Mouse (Mus musculus) bone marrow, adult 2 months (tissue): ENCODE measurements at regions not wholly inside any gene's neighbourhood (a gene's known extent, or its start where the extent isn't known, plus 50 kb on each side); places are given as distances from the start of the nearest gene placed in this dataset.

Experiments used
- CTCF ChIP-seq: fragments of 200-500 bp; IDR thresholded peaks from 2 replicates; pipeline ENCODE4 v1.5.1; 2011; ENCODE audit warnings: low read length, control low read depth; ENCODE audit not compliant: control insufficient read depth, insufficient read depth
- POLR2A ChIP-seq: fragments of 200-500 bp; IDR thresholded peaks from 2 replicates; pipeline ENCODE4 v1.6.1; 2011; ENCODE audit warnings: low read depth, mild to moderate bottlenecking, control low read depth, low read length, borderline replicate concordance; ENCODE audit not compliant: control insufficient read depth

- TF ChIP-seq CTCF (no peak), POLR2A (no peak)
Observed at GRCm38 (mm10) chr15:95714408-95714807, 58.6 kb upstream of the Dbx2 start.
